Mouse (Mus musculus): ENCODE data around the gene Sp2.

Gene Sp2

GRCm38 (mm10) chr11:96970341-96970740 lies 12.4 kb downstream of the Sp2 start:
- DNase-seq (ENCODE audit: low spot score) = no peak

GRCm38 (mm10) chr11:96969746-96970145 lies 13.0 kb downstream of the Sp2 start:
- DNase-seq (ENCODE audit: low spot score) = peak; percentile 48

- DNase-seq (ENCODE audit: low spot score) = no peak
Observed at GRCm38 (mm10) chr11:96969280-96969722, 13.5 kb downstream of the Sp2 start.

DNA sequence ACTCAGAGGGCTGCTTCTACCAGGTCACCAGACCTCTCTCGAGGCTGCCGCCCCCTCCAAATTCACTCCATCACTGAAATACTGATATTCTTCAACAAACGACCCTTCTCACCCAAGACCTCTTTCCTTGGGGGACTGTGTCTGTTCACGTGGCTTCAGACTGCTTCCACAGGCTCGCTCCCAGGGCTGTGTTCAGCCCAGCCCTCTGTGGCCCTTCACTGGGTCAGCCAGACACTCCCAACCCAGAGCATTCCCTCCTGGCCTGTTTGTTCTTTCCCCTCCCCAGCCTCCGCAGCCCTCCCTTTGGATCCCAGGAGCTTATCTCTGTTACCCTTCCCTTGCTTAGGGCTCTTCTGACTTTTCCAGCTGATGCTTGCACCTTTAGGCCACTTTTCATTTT lies 14.3 kb downstream of the Sp2 start:
- no peak for DNase-seq (ENCODE audit: low spot score)

DNA sequence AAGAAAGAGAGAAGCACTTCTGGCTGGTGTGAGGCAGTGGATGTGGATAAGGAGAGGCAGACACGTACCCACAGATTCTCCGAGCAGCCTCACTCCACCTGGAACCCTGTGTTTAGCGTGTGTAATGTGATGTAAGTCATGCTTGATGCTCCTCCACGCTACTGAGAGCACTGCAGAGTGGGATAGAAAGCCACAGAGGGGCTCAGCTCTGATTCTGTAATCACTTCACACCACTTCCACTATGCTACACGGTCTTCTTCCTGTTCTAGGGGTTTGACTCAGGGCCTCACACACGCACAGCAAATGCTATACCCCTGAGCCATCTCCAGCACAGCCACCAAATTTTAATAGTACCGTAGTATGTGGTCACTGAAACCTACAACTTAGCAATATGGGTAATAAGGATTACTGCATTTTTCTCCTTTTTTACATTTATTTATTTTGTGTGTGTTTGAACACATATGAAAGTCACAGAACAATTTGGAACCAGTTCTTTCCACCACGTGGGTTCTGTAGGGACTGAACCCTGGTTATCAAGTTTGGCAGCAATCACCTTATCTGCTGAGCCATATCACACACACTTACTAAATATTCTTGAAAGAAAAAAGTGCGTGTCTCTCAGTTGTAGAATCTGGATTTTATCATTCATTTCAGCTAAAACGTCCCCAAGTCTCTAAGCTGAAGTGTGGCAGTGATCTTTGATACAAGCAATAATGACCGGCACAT lies 15.1 kb downstream of the Sp2 start:
- DNase-seq (ENCODE audit: low spot score) = no peak

DNA sequence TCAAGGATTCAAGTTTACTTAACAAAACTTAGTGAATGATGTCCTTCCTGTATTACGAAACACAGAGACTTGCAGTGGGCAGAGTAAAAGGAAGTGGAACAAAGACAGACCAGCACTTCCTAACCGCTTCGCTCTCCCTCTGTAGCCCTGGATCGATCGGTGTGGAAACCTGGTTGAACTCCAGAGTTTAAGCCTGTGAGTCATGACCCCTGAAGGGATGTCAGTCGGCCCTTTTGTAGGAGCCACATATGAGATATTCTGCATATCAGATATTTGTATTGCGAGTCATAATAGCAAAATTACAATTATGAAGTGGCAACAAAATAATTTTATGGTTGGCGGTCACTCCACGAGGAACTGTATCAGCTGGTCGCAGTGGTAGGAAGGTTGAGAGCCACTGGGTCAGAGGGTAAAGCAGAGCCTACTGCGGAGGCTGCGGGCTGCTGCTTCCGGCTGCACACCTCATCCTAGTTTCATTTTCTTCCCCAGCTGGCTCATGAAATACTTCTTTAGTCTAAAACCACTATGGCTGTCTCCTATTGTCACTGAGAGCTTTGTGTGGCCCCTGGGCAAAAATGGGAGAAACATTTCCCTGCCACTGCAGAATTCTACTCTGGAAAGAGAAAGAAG lies 15.7 kb downstream of the Sp2 start:
- no peak for DNase-seq (ENCODE audit: low spot score)

- DNase-seq (ENCODE audit: low spot score) = no peak
Observed at GRCm38 (mm10) chr11:96966172-96966571, 16.6 kb downstream of the Sp2 start.

DNA sequence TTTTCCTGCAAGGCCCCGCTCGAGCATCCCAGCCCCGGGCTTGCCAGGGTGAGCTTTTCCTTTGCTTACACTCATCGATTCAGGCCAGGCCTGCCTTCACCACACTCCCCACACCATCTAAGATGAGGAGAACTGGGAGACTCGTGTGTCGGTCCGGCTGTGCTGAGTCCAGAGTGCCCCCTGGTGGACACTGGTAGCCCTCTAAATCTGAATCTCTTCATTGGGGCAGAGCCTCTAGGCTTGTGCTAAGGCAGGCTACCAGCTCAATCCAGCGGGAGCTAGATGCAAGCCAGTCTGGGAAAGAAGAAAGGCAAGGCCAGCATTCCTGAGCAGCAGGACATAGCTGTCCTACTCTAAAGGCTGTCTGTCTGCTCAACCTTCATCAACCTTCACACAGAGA lies 19.2 kb downstream of the Sp2 start:
- DNase-seq (ENCODE audit: low spot score) = peak; percentile 86

- DNase-seq (ENCODE audit: low spot score) = no peak
Observed at GRCm38 (mm10) chr11:96957061-96957805, 25.5 kb downstream of the Sp2 start.

DNA sequence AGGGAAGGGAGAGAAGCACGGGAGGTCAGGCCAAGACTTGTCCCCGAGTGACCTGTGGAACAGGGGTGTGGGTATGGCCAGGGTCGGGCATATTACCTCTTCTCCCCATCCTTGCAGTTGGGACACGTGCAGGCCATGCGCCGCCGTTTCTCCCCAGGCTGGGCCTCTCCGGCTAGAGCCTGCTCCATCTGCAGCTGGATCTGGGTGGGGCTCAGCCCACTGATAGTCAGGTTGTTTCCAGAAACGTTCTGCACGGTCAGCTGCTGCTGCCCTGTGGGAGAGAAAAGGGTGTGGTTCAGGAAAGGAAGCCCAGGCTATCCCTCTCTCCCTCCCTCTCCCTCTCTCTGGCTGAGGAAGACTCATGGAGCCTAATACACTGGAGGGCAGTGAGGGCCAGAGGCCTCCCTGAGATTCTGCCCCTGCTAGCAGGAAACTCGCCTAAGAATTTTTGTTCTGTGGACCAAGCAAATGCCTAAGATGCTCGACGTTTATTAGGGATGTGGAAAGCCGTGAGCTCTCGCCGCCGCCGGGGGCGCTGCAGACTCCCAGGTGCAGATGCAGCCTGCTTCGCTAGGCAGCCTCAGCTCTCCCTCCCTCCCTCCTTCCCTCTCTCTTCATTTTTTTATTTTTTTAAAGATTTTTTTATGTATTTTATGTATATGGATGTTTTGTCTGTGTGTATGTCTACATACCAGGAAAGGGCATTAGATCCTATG lies 26.6 kb downstream of the Sp2 start:
- DNase-seq (ENCODE audit: low spot score) = no peak

GRCm38 (mm10) chr11:96955094-96955493 lies 27.7 kb downstream of the Sp2 start:
- no peak for DNase-seq (ENCODE audit: low spot score)

GRCm38 (mm10) chr11:96952896-96953295 lies 29.9 kb downstream of the Sp2 start:
- no peak for DNase-seq (ENCODE audit: low spot score)

GRCm38 (mm10) chr11:96952426-96952825 lies 30.3 kb downstream of the Sp2 start:
- DNase-seq (ENCODE audit: low spot score) = no peak

DNA sequence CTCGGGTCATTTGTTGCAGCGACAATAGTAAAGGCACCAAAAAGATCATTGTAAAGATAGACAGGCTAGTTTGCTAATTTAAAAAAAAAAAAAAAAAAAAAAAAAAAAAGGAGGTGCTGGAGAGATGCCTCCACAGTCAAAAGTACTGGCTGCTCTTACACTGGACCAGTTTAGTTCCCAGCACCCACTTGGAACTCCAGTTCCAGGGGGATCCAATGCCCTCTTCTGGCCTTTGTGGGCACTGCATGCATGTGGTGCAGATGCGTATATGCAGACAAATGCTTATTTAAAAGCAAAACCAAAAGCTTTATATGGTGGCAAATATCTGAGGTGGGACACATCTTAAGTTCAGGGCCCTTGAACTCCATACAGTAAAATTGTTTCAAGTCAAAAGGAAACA lies 32.0 kb downstream of the Sp2 start:
- DNase-seq (ENCODE audit: low spot score) = no peak

GRCm38 (mm10) chr11:96947849-96948248 lies 34.9 kb downstream of the Sp2 start:
- DNase-seq (ENCODE audit: low spot score) = no peak

DNA sequence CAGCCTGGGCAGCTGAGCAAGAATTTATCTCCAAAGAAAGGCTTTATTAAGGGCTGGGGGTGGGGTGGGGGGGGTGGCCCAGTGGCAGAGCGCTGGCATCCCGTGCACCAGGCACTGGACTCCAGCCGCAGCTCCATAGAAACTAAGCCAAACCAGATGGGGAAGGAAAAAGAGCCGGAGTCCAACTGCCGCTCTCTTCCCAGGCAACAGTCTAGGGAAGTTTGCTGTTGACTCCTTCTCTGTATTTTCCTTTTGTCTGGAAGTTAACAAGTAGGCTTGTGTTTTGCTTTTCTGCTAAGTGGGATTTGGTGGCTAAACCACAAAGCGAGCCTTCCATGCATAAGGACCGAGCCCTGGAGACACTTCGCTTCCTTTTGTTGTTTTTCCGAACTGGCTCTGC lies 36.3 kb downstream of the Sp2 start:
- no peak for DNase-seq (ENCODE audit: low spot score)

DNA sequence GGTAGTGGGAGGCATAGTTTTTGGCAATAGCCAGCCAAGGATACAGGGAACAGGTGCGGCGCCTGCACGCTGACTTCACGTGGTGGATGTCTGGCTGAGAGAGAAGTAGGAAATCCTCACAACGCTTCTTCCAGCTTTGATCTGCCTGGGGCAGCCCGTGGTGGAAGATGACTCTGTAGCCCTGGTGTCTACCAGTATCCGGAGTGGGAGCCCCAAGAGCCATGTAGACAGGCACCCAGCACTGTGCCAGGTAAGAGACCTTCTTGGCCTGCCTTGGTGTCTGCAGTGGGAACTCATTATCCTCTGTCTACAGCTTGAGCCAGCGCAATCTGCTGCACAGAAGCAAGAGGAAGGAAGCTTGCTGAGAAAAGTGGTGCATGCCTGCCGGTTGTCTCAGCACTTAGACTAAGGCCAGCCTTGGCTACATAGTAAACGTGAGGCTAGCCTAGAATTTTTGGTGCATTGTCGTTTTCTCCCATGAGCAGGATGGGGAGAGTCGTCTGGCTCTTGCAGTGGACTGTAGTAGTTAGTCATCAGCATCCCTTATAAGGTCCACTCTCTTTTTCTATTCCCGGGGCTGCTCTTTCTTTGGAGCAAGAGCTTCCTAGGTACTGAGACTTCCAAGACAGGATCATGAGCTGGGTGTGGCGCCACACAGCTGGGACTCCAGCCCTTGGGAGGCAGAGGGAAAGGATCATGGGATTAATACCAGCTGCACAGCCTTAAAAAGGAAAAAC lies 37.7 kb downstream of the Sp2 start:
- no peak for DNase-seq (ENCODE audit: low spot score)

DNA sequence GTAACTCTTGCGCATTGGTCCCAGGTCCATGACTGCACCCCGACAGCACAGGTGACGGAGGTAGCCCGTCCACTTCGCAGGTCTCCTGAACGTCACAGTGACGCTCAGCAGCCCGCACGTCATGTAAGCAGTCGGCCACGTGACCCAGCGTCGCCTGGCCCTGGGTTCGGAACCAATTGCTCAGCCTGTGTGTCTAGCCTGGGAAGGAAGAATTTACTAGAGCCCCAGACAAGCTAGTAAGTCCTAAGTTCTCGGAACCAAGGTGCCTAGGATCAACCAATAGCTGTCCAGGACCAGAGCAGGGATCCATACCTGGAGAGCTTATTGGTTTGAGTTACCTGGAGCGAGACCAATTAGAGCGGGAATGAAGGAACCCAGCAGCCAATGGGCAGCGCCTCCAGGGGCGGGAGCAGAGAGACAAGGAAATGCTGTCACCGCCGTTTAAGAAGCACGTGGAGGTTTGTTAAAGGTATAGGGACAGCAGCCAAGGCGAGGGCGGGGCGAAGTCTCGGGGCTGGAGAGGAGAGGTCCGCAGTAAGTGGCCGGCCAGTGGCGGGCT lies 38.9 kb downstream of the Sp2 start, which contains the start of gene Pnpo:
Gene Pnpo (minus strand): TSS at position 241 of the 559 bp plus-strand sequence.
- no peak for DNase-seq (ENCODE audit: low spot score)

DNA sequence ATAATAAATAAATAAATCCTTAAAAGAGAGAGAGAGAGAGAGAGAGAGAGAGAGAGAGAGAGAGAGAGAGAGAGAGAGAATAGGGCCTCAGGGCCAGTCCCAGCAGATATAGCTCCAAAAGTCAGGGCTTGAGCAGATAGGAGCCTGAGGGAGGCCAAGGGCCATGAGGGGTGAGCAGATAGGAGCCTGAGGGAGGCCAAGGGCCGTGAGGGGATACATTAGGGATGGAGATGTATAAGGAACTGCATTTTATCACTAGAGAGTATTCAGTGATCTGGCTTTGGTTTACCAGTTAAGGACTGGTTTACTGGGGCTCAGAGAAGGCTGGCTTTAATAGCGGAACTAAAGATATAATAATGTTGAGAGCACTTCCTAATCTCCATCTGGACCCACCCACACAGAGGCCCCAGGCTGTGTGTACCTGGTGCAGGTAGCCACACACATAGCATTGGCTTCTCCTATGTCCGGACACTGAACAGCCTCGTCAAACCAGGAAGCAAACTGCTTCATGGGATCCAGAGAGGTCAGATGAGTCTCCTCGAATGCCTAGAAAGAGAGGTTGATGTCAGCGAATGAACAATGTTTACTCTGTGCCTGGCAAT lies 40.7 kb downstream of the Sp2 start:
- no peak for DNase-seq (ENCODE audit: low spot score)

DNA sequence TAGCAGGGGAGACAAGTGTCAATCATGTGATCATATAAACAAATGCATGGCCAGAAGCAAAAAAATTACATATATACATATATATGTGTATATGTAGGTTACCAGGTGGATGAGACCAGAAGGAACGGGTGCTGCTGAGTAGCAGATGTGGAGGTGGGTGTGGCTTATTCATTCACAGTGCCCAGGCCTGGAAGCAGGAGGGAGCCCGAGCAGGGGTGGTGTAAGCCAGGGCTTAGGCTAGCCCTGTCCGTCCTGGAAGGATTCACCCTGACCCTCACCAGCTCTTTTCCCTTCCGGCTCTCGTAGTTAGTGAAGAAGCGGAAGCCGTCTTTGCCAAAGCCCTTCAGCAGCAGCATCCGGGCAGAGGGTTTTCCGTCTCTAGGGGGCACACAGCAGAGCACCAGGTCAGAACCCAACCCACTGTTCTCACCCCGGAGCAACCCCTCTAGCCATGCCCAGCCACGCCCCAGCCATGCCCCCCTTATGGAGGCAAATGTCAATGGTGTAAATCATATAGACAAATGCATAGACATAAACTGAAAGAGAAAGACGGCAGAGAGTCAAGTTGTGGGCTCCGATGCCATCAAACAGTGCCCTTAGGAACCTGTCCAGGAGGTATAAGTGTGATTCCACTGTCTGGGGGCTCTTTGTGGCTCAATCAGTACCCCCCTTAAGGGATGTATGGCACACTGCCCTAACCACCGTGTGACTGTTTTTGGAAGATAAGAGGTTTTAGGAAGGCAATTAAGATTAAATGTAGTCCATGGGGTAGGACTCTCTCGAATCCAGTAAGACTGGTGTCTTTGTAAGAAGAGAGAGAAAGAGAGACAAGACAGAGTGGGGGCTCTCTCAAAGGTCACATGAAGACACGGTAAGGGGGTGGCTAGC lies 41.9 kb downstream of the Sp2 start:
- peak; percentile 34 for DNase-seq (ENCODE audit: low spot score)

Data from MN1 (cell line).